Mouse (Mus musculus): ENCODE results near the gene Prim2. TPM values are rescaled to one million over a fixed set of nuclear protein-coding genes. Genes with fewer than 3 reads are reported as not detected.

The Prim2 gene
- polyA plus RNA-seq, 1 experiment from 2014 or later: 15.7 TPM

DNA sequence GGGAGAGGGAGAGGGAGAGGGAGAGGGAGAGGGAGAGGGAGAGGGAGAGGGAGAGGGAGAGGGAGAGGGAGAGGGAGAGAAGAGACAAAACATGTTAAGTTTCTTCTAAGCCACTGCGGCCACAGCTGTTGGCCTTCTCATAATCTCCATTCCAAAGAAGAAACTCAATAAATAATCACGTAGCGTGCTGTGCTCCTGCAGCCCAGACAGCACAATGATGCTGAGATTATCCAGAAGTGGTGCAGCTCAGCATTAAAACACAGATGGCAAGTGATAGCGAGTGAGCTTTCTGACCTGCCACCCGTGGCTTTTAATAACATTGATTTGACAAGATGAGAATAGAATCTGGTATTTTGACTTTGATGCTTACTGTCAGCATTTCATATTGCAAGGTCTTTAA lies 205.4 kb downstream of the Prim2 start:
- Histone ChIP-seq H3K4me2 (ENCODE audit: low read depth, low read length) (no peak overlapping the region), H3K36me3 (replicated peaks; ENCODE audit: insufficient read depth, low read length) (no peaks in the 10 kb centered on the region; the same call in 1 of the 2 replicates), H3K9ac (replicated peaks) (no peak overlapping the region), H3K27ac (ENCODE audit: low read depth) (no peak overlapping the region), H3K4me1 (ENCODE audit: insufficient read depth) (no peaks in the 10 kb centered on the region), H3K27me3 (ENCODE audit: insufficient read depth, low read length) (no peaks in the 10 kb centered on the region), H3K4me3 (ENCODE audit: low read depth, low read length) (no peak overlapping the region), H3K9me3 (ENCODE audit: low read length) (no peaks in the 10 kb centered on the region)
- TF ChIP-seq CTCF (IDR thresholded peaks at IDR 0.05; ENCODE audit: low read depth) (no peak), EP300 (IDR thresholded peaks at IDR 0.05; ENCODE audit: low read depth) (no peak)
- WGBS (ENCODE audit: insufficient replicate concordance): 81% methylated on average over 5 of the region's 5 CpGs
- ATAC-seq (no peak), DNase-seq (no peak)

DNA sequence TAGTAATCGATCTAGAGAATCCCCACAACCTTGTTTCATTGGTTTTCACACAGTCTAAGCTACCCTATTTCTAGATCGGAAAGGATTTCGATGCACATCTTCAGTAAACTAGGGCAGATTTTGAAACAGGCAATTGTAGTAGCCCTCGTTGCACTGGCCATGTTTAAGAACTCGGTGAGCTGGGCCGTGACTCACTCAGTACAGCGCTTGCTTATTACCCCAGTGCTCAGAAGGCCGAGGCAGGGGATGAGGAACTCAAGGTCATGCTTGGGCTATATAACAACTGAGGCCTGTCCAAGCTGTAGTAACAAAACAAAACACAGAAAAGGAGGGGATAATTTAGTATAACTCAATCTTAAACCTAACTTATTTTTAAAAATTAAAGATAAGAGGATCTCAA lies 208.9 kb downstream of the Prim2 start:
- Histone ChIP-seq H3K27ac (ENCODE audit: low read depth) (no peak overlapping the region), H3K4me3 (ENCODE audit: low read depth, low read length) (no peak overlapping the region), H3K4me1 (ENCODE audit: insufficient read depth) (no peaks in the 10 kb centered on the region), H3K36me3 (replicated peaks; ENCODE audit: insufficient read depth, low read length) (no peaks in the 10 kb centered on the region), H3K9ac (replicated peaks) (no peak overlapping the region), H3K9me3 (ENCODE audit: low read length) (no peaks in the 10 kb centered on the region), H3K27me3 (ENCODE audit: insufficient read depth, low read length) (no peaks in the 10 kb centered on the region), H3K4me2 (ENCODE audit: low read depth, low read length) (no peak overlapping the region)
- 89% methylated on average over 8 of the region's 8 CpGs for WGBS (ENCODE audit: insufficient replicate concordance)
- ATAC-seq (no peak), DNase-seq (no peak)
- TF ChIP-seq EP300 (IDR thresholded peaks at IDR 0.05; ENCODE audit: low read depth) (no peak), CTCF (IDR thresholded peaks at IDR 0.05; ENCODE audit: low read depth) (no peak)

DNA sequence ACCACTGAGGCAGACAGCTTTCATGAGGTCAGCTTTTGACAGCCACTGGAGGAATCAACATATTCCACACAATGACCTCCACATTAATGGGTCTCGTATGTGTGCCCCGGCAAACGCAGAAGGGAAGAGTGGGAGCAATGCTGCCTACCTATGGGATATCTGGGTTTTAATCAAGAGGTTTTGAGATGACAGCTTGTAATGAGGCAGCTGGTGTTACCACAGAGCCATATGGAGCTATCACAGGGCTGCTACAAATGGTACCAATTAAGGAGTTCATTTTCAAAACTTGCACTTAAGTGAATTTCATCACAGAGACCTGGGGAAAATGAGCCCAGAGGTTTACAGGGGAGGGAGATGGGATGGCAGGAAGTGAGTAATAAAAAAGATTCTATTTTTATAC lies 209.3 kb downstream of the Prim2 start:
- DNase-seq: no peak
- WGBS (ENCODE audit: insufficient replicate concordance): 87% methylated on average over 3 of the region's 3 CpGs
- no peak for ATAC-seq
- H3K27me3 ChIP-seq (ENCODE audit: insufficient read depth, low read length): no peaks in the 10 kb centered on the region
- H3K36me3 ChIP-seq (replicated peaks; ENCODE audit: insufficient read depth, low read length): no peaks in the 10 kb centered on the region
- no peak overlapping the region for H3K9ac ChIP-seq (replicated peaks)
- H3K4me1 ChIP-seq (ENCODE audit: insufficient read depth): no peaks in the 10 kb centered on the region
- H3K4me2 ChIP-seq (ENCODE audit: low read depth, low read length): no peak overlapping the region
- H3K9me3 ChIP-seq (ENCODE audit: low read length): no peaks in the 10 kb centered on the region
- TF ChIP-seq EP300 (IDR thresholded peaks at IDR 0.05; ENCODE audit: low read depth): no peak
- TF ChIP-seq CTCF (IDR thresholded peaks at IDR 0.05; ENCODE audit: low read depth): no peak
- H3K27ac ChIP-seq (ENCODE audit: low read depth): no peak overlapping the region
- no peak overlapping the region for H3K4me3 ChIP-seq (ENCODE audit: low read depth, low read length)

DNA sequence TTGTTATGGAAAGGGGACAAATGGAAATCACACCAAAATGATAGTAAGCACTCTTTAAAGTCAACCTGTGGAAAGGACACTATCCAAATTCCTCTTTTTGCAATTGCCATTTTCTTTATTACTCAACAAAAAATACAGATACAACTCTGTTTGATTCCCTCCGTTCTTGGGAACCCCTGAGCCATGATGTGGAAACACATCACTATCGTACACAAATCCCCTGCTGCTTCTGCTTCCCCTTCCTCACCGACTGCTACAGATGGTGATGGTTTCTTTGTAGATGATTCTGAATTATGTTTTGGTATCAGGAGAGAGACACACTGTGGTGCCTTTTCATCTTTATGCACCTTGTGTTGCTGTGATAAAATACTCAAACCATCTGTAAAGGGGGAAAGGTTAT lies 210.6 kb downstream of the Prim2 start:
- TF ChIP-seq CTCF (IDR thresholded peaks at IDR 0.05; ENCODE audit: low read depth) (no peak), EP300 (IDR thresholded peaks at IDR 0.05; ENCODE audit: low read depth) (no peak)
- Histone ChIP-seq H3K27ac (ENCODE audit: low read depth) (no peak overlapping the region), H3K27me3 (ENCODE audit: insufficient read depth, low read length) (no peaks in the 10 kb centered on the region), H3K9me3 (ENCODE audit: low read length) (no peaks in the 10 kb centered on the region), H3K36me3 (replicated peaks; ENCODE audit: insufficient read depth, low read length) (no peaks in the 10 kb centered on the region), H3K4me3 (ENCODE audit: low read depth, low read length) (no peak overlapping the region), H3K4me2 (ENCODE audit: low read depth, low read length) (no peak overlapping the region), H3K4me1 (ENCODE audit: insufficient read depth) (no peaks in the 10 kb centered on the region), H3K9ac (replicated peaks) (no peak overlapping the region)
- WGBS (ENCODE audit: insufficient replicate concordance): 75% methylated on average over 3 of the region's 3 CpGs
- DNase-seq (no peak), ATAC-seq (no peak)

DNA sequence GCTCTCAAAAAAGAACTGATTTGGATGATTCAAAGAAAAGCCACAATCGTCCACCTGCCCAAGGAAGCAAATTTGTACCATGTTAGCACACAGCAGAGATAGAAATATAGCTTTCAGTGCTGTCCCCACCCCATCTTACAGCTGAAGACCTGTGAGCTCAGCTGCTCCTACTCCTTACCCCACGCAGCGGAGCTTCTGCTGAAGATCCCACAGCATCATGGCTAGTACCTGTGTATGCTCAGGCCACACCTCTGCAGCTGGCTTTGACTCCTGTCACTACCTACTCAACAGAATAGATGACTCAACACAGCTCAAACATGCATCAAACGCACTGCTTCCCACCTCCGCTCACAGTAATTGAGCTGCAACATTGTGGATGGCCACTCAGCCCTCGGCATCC lies 215.3 kb downstream of the Prim2 start:
- no peak for TF ChIP-seq EP300 (IDR thresholded peaks at IDR 0.05; ENCODE audit: low read depth)
- TF ChIP-seq CTCF (IDR thresholded peaks at IDR 0.05; ENCODE audit: low read depth): no peak
- no peak for DNase-seq
- no peak for ATAC-seq

DNA sequence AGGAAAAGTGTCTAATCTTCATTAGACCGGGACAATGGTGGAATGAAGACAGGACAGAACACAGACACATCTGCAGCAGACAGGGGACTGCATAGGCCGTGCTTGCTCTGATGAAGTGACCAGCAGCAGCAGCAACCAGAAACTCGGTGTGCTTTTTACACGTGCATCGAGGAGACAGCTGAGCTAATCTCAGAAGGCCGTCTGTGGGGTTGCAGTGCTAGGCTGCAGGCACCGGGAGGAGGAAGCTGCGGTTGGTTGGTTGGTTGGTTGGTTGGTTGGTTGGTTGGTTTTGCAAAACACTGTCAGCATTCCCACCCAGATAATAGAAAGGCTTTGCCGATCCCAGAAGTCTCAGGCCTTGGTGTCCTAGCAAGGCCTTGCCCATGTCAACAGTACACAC lies 216.3 kb downstream of the Prim2 start:
- no peak for ATAC-seq
- Histone ChIP-seq H3K36me3 (replicated peaks; ENCODE audit: insufficient read depth, low read length) (no peaks in the 10 kb centered on the region), H3K27ac (ENCODE audit: low read depth) (no peak overlapping the region), H3K27me3 (ENCODE audit: insufficient read depth, low read length) (no peaks in the 10 kb centered on the region), H3K9me3 (ENCODE audit: low read length) (no peaks in the 10 kb centered on the region), H3K4me3 (ENCODE audit: low read depth, low read length) (no peak overlapping the region), H3K4me2 (ENCODE audit: low read depth, low read length) (no peak overlapping the region), H3K4me1 (ENCODE audit: insufficient read depth) (no peaks in the 10 kb centered on the region), H3K9ac (replicated peaks) (no peak overlapping the region)
- DNase-seq: no peak
- TF ChIP-seq EP300 (IDR thresholded peaks at IDR 0.05; ENCODE audit: low read depth) (no peak), CTCF (IDR thresholded peaks at IDR 0.05; ENCODE audit: low read depth) (no peak)
- 69% methylated on average over 9 of the region's 9 CpGs for WGBS (ENCODE audit: insufficient replicate concordance)

More for the DNA sequence above, 215.3 kb downstream of the Prim2 start:
- no peak overlapping the region for H3K4me3 ChIP-seq (ENCODE audit: low read depth, low read length)
- H3K36me3 ChIP-seq (replicated peaks; ENCODE audit: insufficient read depth, low read length): no peaks in the 10 kb centered on the region
- no peaks in the 10 kb centered on the region for H3K4me1 ChIP-seq (ENCODE audit: insufficient read depth)
- no peak overlapping the region for H3K4me2 ChIP-seq (ENCODE audit: low read depth, low read length)
- no peaks in the 10 kb centered on the region for H3K9me3 ChIP-seq (ENCODE audit: low read length)
- WGBS (ENCODE audit: insufficient replicate concordance): 90% methylated on average over 6 of the region's 6 CpGs
- no peak overlapping the region for H3K27ac ChIP-seq (ENCODE audit: low read depth)
- no peaks in the 10 kb centered on the region for H3K27me3 ChIP-seq (ENCODE audit: insufficient read depth, low read length)
- no peak overlapping the region for H3K9ac ChIP-seq (replicated peaks)

DNA sequence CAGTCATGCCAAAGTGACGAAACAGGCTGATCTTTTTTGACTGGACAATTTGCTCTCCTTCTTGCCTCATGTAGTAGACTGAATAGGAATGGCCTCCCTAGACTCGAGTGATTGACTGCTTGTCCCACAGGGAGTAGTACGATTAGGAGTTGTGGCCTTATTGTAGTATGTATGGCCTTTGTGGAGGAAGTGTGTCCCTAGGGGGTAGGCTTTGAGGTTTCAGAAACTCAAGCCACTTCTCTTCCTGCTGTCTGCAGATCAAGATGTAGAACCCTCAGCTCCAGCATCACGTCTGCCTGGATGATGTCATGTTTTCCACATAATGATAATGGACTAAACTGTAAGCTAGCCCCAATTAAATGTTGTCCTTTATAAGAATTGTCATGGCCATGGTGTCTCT lies 222.4 kb downstream of the Prim2 start:
- Histone ChIP-seq H3K9ac (replicated peaks) (no peak overlapping the region), H3K4me3 (ENCODE audit: low read depth, low read length) (no peak overlapping the region), H3K36me3 (replicated peaks; ENCODE audit: insufficient read depth, low read length) (no peaks in the 10 kb centered on the region), H3K27ac (ENCODE audit: low read depth) (no peak overlapping the region), H3K4me1 (ENCODE audit: insufficient read depth) (no peaks in the 10 kb centered on the region), H3K27me3 (ENCODE audit: insufficient read depth, low read length) (no peaks in the 10 kb centered on the region), H3K9me3 (ENCODE audit: low read length) (no peaks in the 10 kb centered on the region), H3K4me2 (ENCODE audit: low read depth, low read length) (no peak overlapping the region)
- ATAC-seq (no peak), DNase-seq (no peak)
- TF ChIP-seq CTCF (IDR thresholded peaks at IDR 0.05; ENCODE audit: low read depth) (no peak), EP300 (IDR thresholded peaks at IDR 0.05; ENCODE audit: low read depth) (no peak)
- 44% methylated on average over 4 of the region's 4 CpGs for WGBS (ENCODE audit: insufficient replicate concordance)

Measured in liver, postnatal 0 days (tissue).